Mouse (Mus musculus): ENCODE results near the gene Trib2.

Gene Trib2

GRCm38 (mm10) chr12:15761453-15762116 is 55.1 kb downstream of the Trib2 start:
- no peak for DNase-seq (ENCODE audit: low spot score)

GRCm38 (mm10) chr12:15760684-15761083 is 56.0 kb downstream of the Trib2 start:
- DNase-seq (ENCODE audit: low spot score) = no peak

GRCm38 (mm10) chr12:15758866-15759265 is 57.9 kb downstream of the Trib2 start:
- DNase-seq (ENCODE audit: low spot score) = no peak

GRCm38 (mm10) chr12:15757351-15757750 is 59.4 kb downstream of the Trib2 start:
- no peak for DNase-seq (ENCODE audit: low spot score)

- DNase-seq (ENCODE audit: low spot score) = no peak
Measured at GRCm38 (mm10) chr12:15755030-15755690, 61.6 kb downstream of the Trib2 start.

GRCm38 (mm10) chr12:15754602-15755001 is 62.1 kb downstream of the Trib2 start:
- no peak for DNase-seq (ENCODE audit: low spot score)

GRCm38 (mm10) chr12:15749646-15750195 is 67.0 kb downstream of the Trib2 start:
- no peak for DNase-seq (ENCODE audit: low spot score)

- DNase-seq (ENCODE audit: low spot score) = no peak
Measured at GRCm38 (mm10) chr12:15745752-15746151, 71.0 kb downstream of the Trib2 start.

Measured in c-Kit-positive CD71-positive TER-119-positive erythroid progenitor cells, embryonic 14.5 days (primary cell).